Mouse (Mus musculus): ENCODE results near the gene Zfp455.
A peak's percentile ranks its signal among the peaks of the same experiment; 100 is the strongest.
"Not testable (repeated sequence)": the region's sequence is repeated elsewhere in the genome, so short reads cannot be mapped to it uniquely, and the experiment has no call there.

Gene Zfp455

GRCm38 (mm10) chr13:67194340-67194894 lies at the start of gene Zfp455:
Gene Zfp455 (plus strand): TSS chr13:67194506.
- DNase-seq (ENCODE audit: extremely low spot score) = peak; percentile 74

- not testable (repeated sequence) for DNase-seq (ENCODE audit: extremely low spot score)
These were observed 28.2 kb upstream of the Zfp455 start for GRCm38 (mm10) chr13:67166122-67166521.

GRCm38 (mm10) chr13:67172991-67173722 lies 21.1 kb upstream of the Zfp455 start, which contains the start of gene Rsl1:
Gene Rsl1 (plus strand): TSS chr13:67173182.
- DNase-seq (ENCODE audit: extremely low spot score) = peak; percentile 69

- no peak for DNase-seq (ENCODE audit: extremely low spot score)
These were observed 20.6 kb upstream of the Zfp455 start for GRCm38 (mm10) chr13:67173723-67174055.

- no peak for DNase-seq (ENCODE audit: extremely low spot score)
These were observed 7.3 kb downstream of the Zfp455 start for GRCm38 (mm10) chr13:67201656-67202055.

- no peak for DNase-seq (ENCODE audit: extremely low spot score)
These were observed 19.8 kb downstream of the Zfp455 start for GRCm38 (mm10) chr13:67214015-67214607.

Measured in embryo, embryonic 9.5 days (tissue).